ENCODE assay signal across 16 mouse cellular contexts in the genomic region with DNA sequence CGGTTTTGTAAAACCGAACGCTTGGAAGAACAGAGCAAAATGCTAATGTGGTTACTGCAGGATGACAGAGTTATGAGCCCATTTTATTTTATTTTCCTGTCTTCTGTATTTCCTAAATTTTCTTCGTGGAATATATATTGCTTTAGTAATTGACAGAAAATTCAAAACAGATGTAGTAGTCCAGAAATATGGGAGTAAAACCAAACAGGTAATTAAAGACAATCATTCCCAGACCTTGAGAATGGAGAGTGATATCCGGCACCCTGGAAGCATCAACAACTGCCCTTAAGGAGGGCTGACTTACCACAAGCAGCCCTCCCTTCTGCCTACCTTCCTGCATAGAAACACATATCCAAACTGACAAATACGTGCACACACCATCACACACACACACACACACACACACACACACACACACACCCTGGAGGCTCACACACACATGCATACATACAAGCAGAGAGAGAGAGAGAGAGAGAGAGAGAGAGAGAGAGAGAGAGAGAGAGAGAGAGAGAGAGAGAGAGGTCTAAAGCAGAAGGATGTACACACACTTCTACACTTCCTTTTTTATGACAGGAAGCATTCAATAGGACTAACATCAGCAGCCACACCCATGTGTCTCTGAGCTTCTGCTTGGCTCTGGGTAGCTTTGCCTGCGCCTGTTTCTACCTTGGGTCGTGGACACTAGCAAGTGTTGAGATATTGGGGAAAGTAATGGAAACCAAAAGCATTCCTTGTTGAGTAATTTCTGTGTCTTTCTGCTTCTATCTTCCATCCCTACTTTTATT. TPM values are rescaled to one million over a fixed set of nuclear protein-coding genes. Genes with fewer than 3 reads are reported as not detected.
A peak's percentile ranks its signal among the peaks of the same experiment; 100 is the strongest.
DNase-seq lines count a peak whose midpoint lies in the region; ATAC-seq and TF ChIP-seq lines count a peak whose summit lies in the region.
"Had no signal": no experiment of that assay in that cellular context is flagged by ENCODE, and none has a peak within 500 bp of the region (broad histone marks: within the 10 kb centered on the region; RNA-seq: fewer than 3 reads in every experiment).

No protein-coding gene starts in this region.

- no peak overlapping the region for H3K4me3 ChIP-seq in spleen, adult 2 months (ENCODE audit: extremely low read depth, insufficient read depth, insufficient read length)
- no peak overlapping the region for H3K4me3 ChIP-seq in gastrocnemius, adult 2 months
- H3K4me3 ChIP-seq: midbrain, embryonic 12.5 days had no signal

- no peak for TF ChIP-seq POLR2A in spleen, adult 2 months (IDR thresholded peaks at IDR 0.05; ENCODE audit: low read depth, low read length)

- peak overlapping the region; percentile 87 for H3K27ac ChIP-seq in spleen, adult 2 months (ENCODE audit: insufficient read depth, low read length)
- no peak overlapping the region for H3K27ac ChIP-seq in gastrocnemius, adult 2 months
- H3K27ac ChIP-seq: hindbrain, embryonic 14.5 days; kidney, postnatal 0 days; liver, embryonic 14.5 days; midbrain, embryonic 12.5 days had no signal

- no peaks in the 10 kb centered on the region for H3K36me3 ChIP-seq in spleen, adult 2 months (ENCODE audit: control insufficient read depth, insufficient read depth, low read length)
- H3K36me3 ChIP-seq: midbrain, embryonic 12.5 days had no signal

- intact Hi-C loops in gastrocnemius, adult 2 months (cut with DNase I), result no loop called here

- H3K27me3 ChIP-seq in spleen, adult 2 months (ENCODE audit: control insufficient read depth, insufficient read depth, low read length), result no peaks in the 10 kb centered on the region
- H3K27me3 ChIP-seq: midbrain, embryonic 12.5 days had no signal

- H3K4me1 ChIP-seq in spleen, adult 2 months (ENCODE audit: control insufficient read depth, insufficient read depth, insufficient read length), result peaks cover 26% of the 10 kb centered on the region

- TF ChIP-seq CTCF in spleen, adult 2 months (IDR thresholded peaks at IDR 0.05; ENCODE audit: extremely low read depth, insufficient read depth, insufficient read length, insufficient replicate concordance), result no peak
- no peak for TF ChIP-seq CTCF in gastrocnemius, adult 2 months (IDR thresholded peaks at IDR 0.05)

- WGBS in spleen, adult 2 months, result 56% methylated on average over 8 of the region's 8 CpGs

- DNase-seq in spleen, adult 2 months (ENCODE audit: low read depth in 1 of 2, low spot score in 2 of 2), result peak; percentile 59 to 61
- no peak for DNase-seq in spleen, postnatal 14 days (ENCODE audit: low spot score in 2 of 2)
- peak; percentile 55 for DNase-seq in MEL-GATA-1-ER (ENCODE audit: extremely low read depth, low read depth)
- peak; percentile 81 for DNase-seq in forelimb bud, embryonic 11.5 days (ENCODE audit: low read depth, low spot score)
- no peak for DNase-seq in gastrocnemius, adult 2 months
- DNase-seq in gastrocnemius, postnatal 25 days, result no peak
- DNase-seq in gastrocnemius, adult 18-20 months (ENCODE audit: low spot score), result no peak

- ATAC-seq in megakaryocyte progenitor cell, adult 5-6 weeks (replicated peaks; ENCODE audit: poor library complexity), result peak; percentile 80
- ATAC-seq: forebrain, embryonic 14.5 days had no signal

RNA-seq across cellular contexts. Expression of a gene that starts 25.6 kb away (rescaled TPM):
- not detected in 2 replicates for polyA plus RNA-seq in spleen, adult 2 months (2012; rRNA removed)
- total RNA-seq in megakaryocyte progenitor cell, adult 5-6 weeks (2015), result not detected in 2 replicates
- not detected in 2 replicates for total RNA-seq in megakaryocyte progenitor cell, adult 5-6 weeks (2017)
- total RNA-seq in gastrocnemius, adult 2 months (2021), result not detected
- not detected for total RNA-seq in gastrocnemius, postnatal 25 days (2021)
- total RNA-seq in gastrocnemius, adult 18-20 months (2021), result not detected
- total RNA-seq: layer of hippocampus, postnatal 25 days had no signal
- polyA plus RNA-seq: forebrain, embryonic 14.5 days; hindbrain, embryonic 14.5 days; liver, embryonic 14.5 days; midbrain, embryonic 12.5 days; small intestine, adult 2 months; urinary bladder, adult 2 months had no signal

Comparison
In these comparisons a context has a peak if more than half of its experiments do, and no peak if none do; other contexts are left out.
1. DNase-seq: peak in spleen, adult 2 months (2 of 2), MEL-GATA-1-ER (single experiment) and forelimb bud, embryonic 11.5 days (single experiment); none in spleen, postnatal 14 days (0 of 2), gastrocnemius, adult 2 months (single experiment), gastrocnemius, postnatal 25 days (single experiment) and gastrocnemius, adult 18-20 months (single experiment).